Mouse (Mus musculus) frontal cortex, postnatal 36 days (tissue): ENCODE data around the gene 1700123O20Rik.
A peak's percentile ranks its signal among the peaks of the same experiment; 100 is the strongest.

Source experiments
- DNase-seq, 2 experiments: peaks; one replicate each; pipeline ENCODE4 v3.0.0; 2022; ENCODE audit warnings: low spot score in 2 of 2

The 1700123O20Rik gene

GRCm38 (mm10) chr14:54686063-54686521 lies at the start of gene 1700123O20Rik:
Gene 1700123O20Rik (plus strand): TSS chr14:54686216.
- no peak for DNase-seq

DNA sequence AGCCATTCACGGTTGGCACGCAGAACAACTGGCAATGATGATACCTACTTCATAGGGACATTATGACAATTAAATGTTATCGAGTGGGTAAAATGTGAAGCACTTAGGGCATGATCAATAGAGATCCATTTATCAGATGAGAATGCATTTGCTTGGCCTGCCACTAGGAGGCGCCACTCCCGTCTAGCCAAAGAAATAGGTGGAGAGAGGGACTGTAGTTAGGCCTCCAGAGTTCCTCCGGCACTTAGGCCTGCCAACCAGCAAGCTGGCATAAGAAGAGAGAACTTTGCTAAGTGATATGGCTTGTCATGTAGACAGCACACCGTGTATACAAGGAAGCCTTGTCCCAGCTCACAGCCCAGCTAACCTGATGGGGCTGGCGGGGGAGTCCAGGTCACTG lies 49.1 kb upstream of the 1700123O20Rik start:
- no peak for DNase-seq

DNA sequence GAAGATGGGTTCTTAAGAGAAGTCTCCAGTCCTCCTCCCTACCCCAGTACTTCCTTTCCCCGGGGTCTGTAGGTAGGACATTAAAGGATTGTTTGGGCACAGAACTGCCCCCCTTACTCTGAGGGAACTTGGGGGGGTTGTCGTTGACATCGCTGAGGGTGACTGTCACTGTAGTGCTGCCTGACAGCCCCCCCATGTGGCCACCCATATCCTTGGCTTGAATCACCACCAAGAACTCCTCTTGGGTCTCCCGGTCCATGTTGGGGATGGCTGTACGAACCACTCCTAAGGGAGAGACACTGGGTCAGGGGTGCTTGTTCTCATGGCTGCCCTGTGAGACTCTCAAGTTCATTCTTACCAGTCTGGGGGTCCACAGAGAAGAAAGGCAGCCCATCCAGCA lies 47.8 kb upstream of the 1700123O20Rik start:
- DNase-seq, result peak in 1 of 2 experiments; percentile 31

GRCm38 (mm10) chr14:54640121-54640520 lies 45.9 kb upstream of the 1700123O20Rik start:
- DNase-seq, result no peak

- DNase-seq, result no peak
Observed at GRCm38 (mm10) chr14:54640946-54641304, 45.1 kb upstream of the 1700123O20Rik start, which contains the start of gene Gm17606. Gene Gm17606 (plus strand): TSS chr14:54640952.

DNA sequence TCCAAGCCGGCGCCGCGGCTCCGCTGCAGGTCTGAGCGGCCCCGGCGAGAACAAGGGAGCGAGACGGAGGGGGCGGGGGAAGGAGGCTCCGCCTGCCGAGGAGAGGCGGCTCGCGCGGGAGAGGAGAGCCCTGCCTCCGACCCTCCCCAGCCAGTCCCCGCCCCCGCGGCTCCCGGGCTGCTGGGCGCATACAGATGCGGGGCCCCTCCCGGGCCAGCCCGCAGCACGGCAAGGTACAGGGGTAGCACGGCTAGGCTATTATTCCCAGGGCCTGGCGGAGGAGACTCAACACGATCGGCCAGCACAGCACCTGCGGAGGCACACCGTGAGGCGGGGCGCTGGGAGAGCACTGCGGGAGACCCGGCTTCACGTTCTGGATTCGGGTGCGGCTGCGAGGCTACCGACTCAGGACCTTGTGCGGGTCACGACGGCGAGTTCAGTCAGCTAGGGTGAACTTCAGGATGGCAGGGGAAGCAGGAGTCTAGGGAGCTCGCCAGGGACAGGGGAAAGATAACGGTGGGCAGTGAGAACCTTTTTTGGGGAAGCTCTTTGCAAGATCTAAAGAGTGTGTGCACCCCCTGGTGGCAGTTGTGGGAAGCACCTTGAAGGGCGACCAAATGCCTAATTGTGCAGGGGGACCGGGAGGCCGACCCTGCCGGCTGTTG lies 44.6 kb upstream of the 1700123O20Rik start, which contains the start of gene Cdh24:
Cdh24 (minus strand) TSS at position 60 of the 665 bp plus-strand sequence.
- peak; percentile 89 to 90 for DNase-seq

- DNase-seq, result no peak
Observed at GRCm38 (mm10) chr14:54642224-54642944, 43.6 kb upstream of the 1700123O20Rik start.

DNA sequence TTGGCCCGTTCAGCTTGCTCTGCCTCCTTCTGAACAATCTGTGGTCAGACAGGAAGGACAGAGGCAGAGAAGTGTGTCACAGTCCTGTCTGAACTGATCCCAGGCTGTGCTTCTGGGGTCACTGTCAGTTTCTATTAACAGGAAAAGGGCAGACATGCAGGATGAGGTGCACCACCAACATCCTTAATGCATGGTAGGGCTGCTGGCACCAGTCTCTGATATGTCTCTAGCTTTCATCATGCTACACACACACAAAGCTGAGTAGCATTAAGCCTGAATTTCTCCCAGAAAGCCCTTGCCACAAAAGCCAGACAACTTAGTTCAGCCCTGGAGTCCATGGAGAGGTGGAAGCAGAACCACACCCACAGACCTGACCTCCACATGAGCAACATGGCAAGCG lies 43.0 kb upstream of the 1700123O20Rik start:
- no peak for DNase-seq

DNA sequence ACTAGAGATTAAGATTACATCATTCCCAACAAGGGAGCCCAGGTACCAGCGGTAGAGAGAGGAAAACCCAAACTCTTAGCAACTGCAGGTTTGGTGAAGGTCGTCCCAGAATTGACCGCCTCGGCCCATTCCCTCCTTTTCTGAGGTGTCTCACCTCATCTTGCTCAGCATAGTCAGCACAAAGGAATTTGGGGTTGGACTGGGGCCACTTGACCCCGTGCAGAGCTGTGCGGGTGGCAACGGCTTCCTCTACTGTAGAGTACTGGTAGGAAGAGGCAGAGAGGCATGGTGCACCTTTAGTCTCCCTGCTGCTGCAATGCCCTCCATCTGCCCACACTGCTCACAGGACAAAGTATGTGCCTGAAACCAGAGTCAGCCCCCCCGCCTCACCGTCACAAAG lies 41.7 kb upstream of the 1700123O20Rik start:
- DNase-seq, result no peak

DNA sequence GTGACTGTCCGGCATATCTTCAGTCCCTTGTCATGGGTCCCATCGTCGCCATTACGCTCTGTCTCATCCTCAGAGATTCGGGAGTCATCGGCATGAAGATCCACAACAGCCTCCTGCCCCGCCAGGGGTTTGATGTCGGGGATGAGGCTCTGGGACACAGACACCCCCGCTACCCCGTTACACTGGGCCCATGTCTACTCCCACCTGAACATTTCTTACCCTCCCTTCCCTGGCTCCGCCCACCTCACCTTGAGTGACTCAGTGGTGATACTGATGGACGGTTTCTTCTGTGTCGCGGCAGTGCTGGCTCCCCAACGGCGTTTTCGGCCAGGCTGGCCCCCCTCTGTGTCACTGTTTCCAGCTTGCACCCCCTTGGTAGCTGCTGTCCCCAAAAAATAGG lies 39.6 kb upstream of the 1700123O20Rik start:
- DNase-seq, result no peak

DNA sequence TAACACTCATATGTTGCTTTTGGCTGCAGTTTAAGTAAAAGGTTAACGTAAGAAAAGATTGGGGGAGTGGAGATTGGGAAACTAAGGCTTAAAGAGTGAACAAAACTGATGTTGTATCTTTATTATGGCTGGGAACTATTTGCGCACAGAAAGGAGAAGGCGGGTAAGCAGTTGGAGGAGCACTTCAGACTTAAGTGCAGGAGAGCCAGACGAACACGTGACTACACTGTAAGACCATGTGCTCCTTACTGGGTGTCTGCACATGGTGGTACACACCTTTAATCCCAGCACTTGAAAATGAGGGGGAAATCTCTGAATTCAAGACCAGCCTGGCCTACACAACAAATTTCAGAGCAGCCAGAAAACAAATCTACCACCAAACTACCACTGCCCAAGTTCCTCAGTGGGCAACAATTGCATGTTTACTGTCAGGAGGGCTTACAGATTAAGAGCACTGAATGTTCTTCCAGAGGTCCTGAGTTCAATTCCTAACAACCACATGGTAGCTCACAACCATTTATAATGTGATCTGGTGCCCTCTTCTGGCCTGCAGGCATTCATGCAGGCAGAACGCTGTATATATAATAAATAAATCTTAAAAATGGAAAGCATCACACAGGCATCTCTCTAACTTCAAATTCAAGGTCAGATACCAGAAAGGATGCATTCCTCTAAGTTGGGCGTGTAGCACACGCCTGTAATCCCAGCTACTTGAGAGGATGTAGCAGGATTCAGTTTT lies 38.9 kb upstream of the 1700123O20Rik start:
- no peak for DNase-seq

DNA sequence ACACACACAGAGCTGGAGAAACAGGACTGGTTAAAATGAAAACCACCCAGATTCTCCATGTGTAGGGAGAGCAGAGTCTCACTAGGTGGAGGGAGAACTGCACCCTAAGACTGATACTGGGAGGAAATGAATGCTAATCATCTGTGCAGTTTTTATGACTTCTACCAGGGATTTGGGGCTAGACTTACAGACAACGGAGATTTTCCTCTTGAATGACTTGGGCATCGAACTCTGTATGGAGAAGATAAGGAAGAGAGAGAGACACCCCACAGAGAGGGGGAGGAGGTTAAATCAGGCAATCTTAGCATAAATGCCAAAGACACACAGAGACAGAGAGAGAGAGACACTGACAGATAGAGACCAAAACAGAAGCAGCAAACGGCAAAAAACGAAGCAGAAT lies 38.1 kb upstream of the 1700123O20Rik start:
- no peak for DNase-seq

DNA sequence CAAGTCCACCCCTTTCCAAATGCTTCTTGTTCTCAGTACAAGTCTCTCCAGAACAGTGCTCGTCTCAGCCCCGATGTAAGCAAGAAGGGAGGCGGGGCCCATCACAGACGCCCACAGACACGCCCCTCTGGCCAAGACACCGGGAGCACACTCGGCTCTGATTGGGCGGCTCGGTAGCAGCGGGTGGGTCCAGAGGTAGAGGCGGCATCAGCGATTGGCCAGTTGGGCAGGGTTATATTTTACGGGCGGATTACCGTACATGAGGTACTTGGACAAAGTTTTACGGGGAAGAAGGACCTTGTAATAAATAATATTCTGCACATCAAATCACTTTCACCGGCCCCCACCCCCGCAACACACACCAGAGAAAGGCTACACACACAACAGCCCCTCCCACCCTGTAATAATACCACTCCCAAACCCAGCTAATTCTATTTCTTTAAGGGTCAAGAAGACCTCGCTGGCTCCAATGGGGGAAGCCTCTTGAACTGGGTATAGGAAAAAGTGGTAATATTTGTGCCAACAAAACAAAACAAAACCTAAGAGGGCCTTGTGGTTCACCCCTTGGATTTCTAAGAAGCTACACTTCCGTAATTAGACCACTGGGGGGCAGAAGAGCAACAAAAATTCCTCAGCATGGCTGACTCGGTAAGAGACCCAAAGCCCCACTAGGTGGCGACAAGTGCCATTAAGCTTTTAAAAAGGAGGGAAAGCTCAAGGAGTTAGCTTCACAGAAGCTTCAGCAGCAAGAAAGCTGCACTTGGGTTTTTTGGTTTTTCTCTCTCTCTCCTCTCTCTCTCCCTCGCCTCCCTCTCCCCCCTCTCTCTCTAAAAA lies 35.2 kb upstream of the 1700123O20Rik start:
- peak; percentile 75 to 89 for DNase-seq

DNA sequence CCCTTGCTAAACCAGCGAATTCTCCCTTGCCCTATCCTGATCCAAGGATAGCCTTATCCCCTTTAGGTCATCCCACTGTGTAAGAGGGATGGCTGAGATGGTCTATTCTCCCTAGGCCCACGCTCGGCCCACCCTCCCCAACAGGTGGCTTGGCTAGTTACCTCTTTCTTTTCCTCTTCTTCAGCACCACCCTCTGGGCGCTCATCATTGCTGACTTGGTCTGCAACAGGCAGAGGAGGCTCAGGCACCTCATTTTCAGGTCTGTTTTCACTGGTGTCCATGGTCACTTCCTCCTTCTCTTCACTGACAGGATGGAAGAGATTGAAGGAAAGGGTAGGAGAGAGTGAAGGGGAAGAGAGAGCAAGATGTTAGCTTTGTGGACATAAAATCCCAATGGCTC lies 34.5 kb upstream of the 1700123O20Rik start:
- DNase-seq, result no peak

- no peak for DNase-seq
Observed at GRCm38 (mm10) chr14:54652787-54653186, 33.2 kb upstream of the 1700123O20Rik start.

DNA sequence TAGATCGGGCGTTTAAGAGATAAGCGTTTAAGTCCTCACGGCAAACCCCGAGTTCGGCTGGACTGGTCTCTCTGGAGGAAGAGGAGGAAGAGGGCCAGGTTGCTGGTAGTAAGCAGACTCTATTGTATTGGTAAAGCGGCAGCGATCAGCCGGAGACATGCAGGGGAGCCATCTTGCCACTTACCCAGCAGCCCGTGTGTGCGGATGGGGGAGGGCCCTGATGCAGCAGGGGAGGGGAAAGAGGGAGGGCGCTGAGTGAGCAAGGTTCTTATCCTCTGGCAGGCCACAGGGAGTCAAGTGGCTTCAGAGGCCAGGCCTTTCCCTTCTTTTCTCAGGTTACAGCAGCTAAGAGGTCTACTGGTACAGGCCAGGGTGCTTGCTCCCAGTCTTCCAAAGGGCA lies 32.5 kb upstream of the 1700123O20Rik start:
- peak; percentile 82 to 83 for DNase-seq

DNA sequence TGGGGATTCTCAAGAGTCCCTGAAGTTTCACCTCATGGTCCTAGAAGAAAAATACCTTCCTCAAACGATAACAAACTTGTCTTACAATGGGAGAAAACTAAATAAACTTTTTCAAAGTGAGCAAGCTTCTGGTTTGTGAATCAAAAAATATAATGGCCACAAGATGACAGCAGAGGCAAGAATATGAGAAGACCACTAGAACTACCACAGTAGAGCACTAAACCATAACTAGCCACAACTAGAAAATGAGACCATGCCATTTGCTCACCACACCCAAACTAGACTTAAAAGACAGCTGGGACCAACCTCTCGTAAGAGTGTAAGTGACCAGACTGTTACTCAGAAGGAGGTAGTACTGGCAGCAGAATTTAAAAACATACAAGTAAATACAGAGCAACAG lies 26.0 kb upstream of the 1700123O20Rik start:
- DNase-seq, result peak in 1 of 2 experiments; percentile 40

DNA sequence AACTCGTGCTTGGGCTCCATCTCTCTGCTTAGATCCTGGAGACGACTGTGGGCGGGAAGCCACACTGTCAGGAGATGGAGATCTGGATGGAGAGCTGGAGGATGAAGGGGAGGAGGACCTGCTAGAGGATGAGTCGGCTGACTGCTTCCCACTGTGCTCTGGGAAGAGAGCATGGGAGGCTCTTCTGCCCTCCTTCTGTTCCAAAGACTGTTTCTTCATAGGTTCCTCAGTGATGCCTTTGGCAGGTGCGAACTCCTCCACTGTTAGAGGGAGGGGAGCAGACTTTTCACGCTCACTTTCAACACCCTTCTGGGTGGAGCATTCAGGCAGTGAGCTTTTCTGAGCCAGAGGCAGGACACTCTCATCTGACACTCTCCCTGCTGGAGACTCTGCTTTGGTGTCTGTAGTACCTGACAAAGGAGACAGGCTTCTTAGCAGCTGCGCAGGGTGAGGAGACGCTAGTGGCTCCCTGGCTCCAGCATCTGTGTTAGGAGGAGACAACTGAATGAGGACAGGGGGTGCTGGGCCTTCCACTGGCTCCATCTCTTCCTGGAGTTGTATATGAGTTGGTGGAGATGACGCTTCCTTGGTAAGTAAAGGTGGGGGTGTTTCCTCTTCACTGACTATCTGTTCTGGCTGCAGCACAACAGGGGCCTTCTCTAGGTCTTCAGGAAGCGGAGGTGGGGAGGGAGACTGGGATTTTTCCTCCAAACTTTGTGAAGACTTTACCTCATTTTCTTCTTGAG lies 21.4 kb upstream of the 1700123O20Rik start:
- DNase-seq, result peak; percentile 71 to 73

- peak in 1 of 2 experiments; percentile 65 for DNase-seq
Observed at GRCm38 (mm10) chr14:54669381-54669780, 16.6 kb upstream of the 1700123O20Rik start.

DNA sequence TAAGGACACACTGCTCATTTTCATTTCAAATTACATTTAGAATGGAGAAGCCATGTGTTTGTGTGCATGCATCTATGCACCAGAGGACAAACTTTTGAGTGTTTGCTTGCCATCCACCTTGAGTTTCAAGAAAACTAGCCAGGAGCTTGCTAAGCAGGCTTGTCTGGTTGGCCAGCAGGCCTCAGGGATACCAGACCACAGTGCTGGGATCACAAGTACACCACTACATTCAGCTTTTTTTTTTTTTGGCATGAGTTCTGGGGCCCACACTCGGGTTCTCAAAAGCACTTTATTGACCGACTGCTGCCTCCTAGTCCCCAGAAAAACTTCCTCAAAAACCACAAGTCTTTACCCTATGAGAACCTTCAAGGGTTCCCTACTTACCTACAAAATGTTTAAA lies 11.7 kb upstream of the 1700123O20Rik start:
- DNase-seq, result no peak

DNA sequence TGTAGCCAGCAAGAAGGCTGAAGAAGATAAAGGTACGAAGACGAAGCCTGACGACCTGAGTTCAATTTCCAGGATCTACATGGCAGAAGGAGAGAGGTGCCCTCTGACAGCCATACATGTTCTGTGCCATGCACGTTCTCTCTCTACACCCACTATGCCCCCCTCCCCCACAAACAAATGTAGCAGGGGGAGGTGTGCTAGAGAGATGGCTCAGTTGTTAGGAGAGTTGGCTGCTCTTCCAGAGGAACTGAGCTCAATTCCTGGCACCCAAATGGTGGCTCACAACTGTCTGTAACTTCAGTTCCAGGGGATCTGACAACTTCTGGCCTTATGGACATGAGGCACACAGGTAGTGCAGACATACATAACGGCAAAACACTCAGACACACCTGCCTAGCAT lies 9.7 kb upstream of the 1700123O20Rik start:
- no peak for DNase-seq
